Mouse (Mus musculus): ENCODE measurements around the gene Thyn1. TPM values are rescaled to one million over a fixed set of nuclear protein-coding genes. Genes with fewer than 3 reads are reported as not detected.
A peak's percentile ranks its signal among the peaks of the same experiment; 100 is the strongest.

Thyn1 gene
- polyA plus RNA-seq, 1 experiment from 2014 or later, result 170 TPM

- no peak overlapping the region for H3K4me2 ChIP-seq (ENCODE audit: low read length)
- DNase-seq (ENCODE audit: low spot score) (no peak), ATAC-seq (replicated peaks; ENCODE audit: low FRiP score, low TSS enrichment, low read depth) (no peak)
- H3K9me3 ChIP-seq (ENCODE audit: control insufficient read depth, low read length), result no peaks in the 10 kb centered on the region
- no peak overlapping the region for H3K27ac ChIP-seq (ENCODE audit: low read depth)
- no peak overlapping the region for H3K9ac ChIP-seq (ENCODE audit: low read length)
- no peak overlapping the region for H3K4me3 ChIP-seq (ENCODE audit: low read depth, low read length)
- peaks cover 20% of the 10 kb centered on the region for H3K4me1 ChIP-seq (replicated peaks; ENCODE audit: control insufficient read depth, insufficient read depth, low read length)
- WGBS, result 89% methylated on average over 3 of the region's 3 CpGs
- no peaks in the 10 kb centered on the region for H3K36me3 ChIP-seq (ENCODE audit: control insufficient read depth, insufficient read depth, low read length)
- no peaks in the 10 kb centered on the region for H3K27me3 ChIP-seq (replicated peaks; ENCODE audit: control insufficient read depth, insufficient read depth, low read length)
Observed at GRCm38 (mm10) chr9:26997062-26997461, 2.4 kb upstream of the Thyn1 start.

- no peak overlapping the region for H3K9ac ChIP-seq (ENCODE audit: low read length)
- no peaks in the 10 kb centered on the region for H3K9me3 ChIP-seq (ENCODE audit: control insufficient read depth, low read length)
- H3K27me3 ChIP-seq (replicated peaks; ENCODE audit: control insufficient read depth, insufficient read depth, low read length), result no peaks in the 10 kb centered on the region
- DNase-seq (ENCODE audit: low spot score), result no peak
- 93% methylated on average over 2 of the region's 2 CpGs for WGBS
- ATAC-seq (replicated peaks; ENCODE audit: low FRiP score, low TSS enrichment, low read depth), result no peak
- no peak overlapping the region for H3K4me3 ChIP-seq (ENCODE audit: low read depth, low read length)
- H3K27ac ChIP-seq (ENCODE audit: low read depth), result no peak overlapping the region
- H3K4me1 ChIP-seq (replicated peaks; ENCODE audit: control insufficient read depth, insufficient read depth, low read length), result peaks cover 20% of the 10 kb centered on the region
- H3K36me3 ChIP-seq (ENCODE audit: control insufficient read depth, insufficient read depth, low read length), result no peaks in the 10 kb centered on the region
- no peak overlapping the region for H3K4me2 ChIP-seq (ENCODE audit: low read length)
Observed at GRCm38 (mm10) chr9:26997501-26997900, 2.0 kb upstream of the Thyn1 start.

- no peaks in the 10 kb centered on the region for H3K27me3 ChIP-seq (replicated peaks; ENCODE audit: control insufficient read depth, insufficient read depth, low read length)
- peak overlapping the region; percentile 60 for H3K4me2 ChIP-seq (ENCODE audit: low read length)
- no peaks in the 10 kb centered on the region for H3K9me3 ChIP-seq (ENCODE audit: control insufficient read depth, low read length)
- ATAC-seq (replicated peaks; ENCODE audit: low FRiP score, low TSS enrichment, low read depth) (peak; percentile 60), DNase-seq (ENCODE audit: low spot score) (no peak)
- WGBS, result 1% methylated on average over 29 of the region's 29 CpGs
- peaks cover 12% of the 10 kb centered on the region for H3K36me3 ChIP-seq (ENCODE audit: control insufficient read depth, insufficient read depth, low read length)
- peak overlapping the region; percentile 68 for H3K4me3 ChIP-seq (ENCODE audit: low read depth, low read length)
- peaks cover 20% of the 10 kb centered on the region for H3K4me1 ChIP-seq (replicated peaks; ENCODE audit: control insufficient read depth, insufficient read depth, low read length)
- H3K9ac ChIP-seq (ENCODE audit: low read length), result peak overlapping the region; percentile 81
- peak overlapping the region; percentile 55; the same call in 1 of the 2 replicates for H3K27ac ChIP-seq (ENCODE audit: low read depth)
Observed at GRCm38 (mm10) chr9:26998669-26999460, 645 bp upstream of the Thyn1 start.

- Histone ChIP-seq H3K9ac (ENCODE audit: low read length) (no peak overlapping the region), H3K4me3 (ENCODE audit: low read depth, low read length) (no peak overlapping the region), H3K4me1 (replicated peaks; ENCODE audit: control insufficient read depth, insufficient read depth, low read length) (peaks cover 11% of the 10 kb centered on the region), H3K9me3 (ENCODE audit: control insufficient read depth, low read length) (no peaks in the 10 kb centered on the region), H3K27ac (ENCODE audit: low read depth) (no peak overlapping the region), H3K27me3 (replicated peaks; ENCODE audit: control insufficient read depth, insufficient read depth, low read length) (no peaks in the 10 kb centered on the region), H3K36me3 (ENCODE audit: control insufficient read depth, insufficient read depth, low read length) (peaks cover 75% of the 10 kb centered on the region), H3K4me2 (ENCODE audit: low read length) (no peak overlapping the region)
- no peak for ATAC-seq (replicated peaks; ENCODE audit: low FRiP score, low TSS enrichment, low read depth)
- no peak for DNase-seq (ENCODE audit: low spot score)
- 91% methylated on average over 3 of the region's 3 CpGs for WGBS
Observed at GRCm38 (mm10) chr9:27005231-27005630, 5.7 kb downstream of the Thyn1 start.

- Histone ChIP-seq H3K4me3 (ENCODE audit: low read depth, low read length) (no peak overlapping the region), H3K36me3 (ENCODE audit: control insufficient read depth, insufficient read depth, low read length) (peaks cover 82% of the 10 kb centered on the region), H3K4me1 (replicated peaks; ENCODE audit: control insufficient read depth, insufficient read depth, low read length) (peaks cover 4% of the 10 kb centered on the region), H3K27me3 (replicated peaks; ENCODE audit: control insufficient read depth, insufficient read depth, low read length) (no peaks in the 10 kb centered on the region), H3K9me3 (ENCODE audit: control insufficient read depth, low read length) (no peaks in the 10 kb centered on the region), H3K9ac (ENCODE audit: low read length) (no peak overlapping the region), H3K27ac (ENCODE audit: low read depth) (no peak overlapping the region), H3K4me2 (ENCODE audit: low read length) (no peak overlapping the region)
- WGBS, result 88% methylated on average over 1 of the region's 1 CpGs
- DNase-seq (ENCODE audit: low spot score) (no peak), ATAC-seq (replicated peaks; ENCODE audit: low FRiP score, low TSS enrichment, low read depth) (no peak)
Observed at GRCm38 (mm10) chr9:27005933-27006332, 6.4 kb downstream of the Thyn1 start.

GRCm38 (mm10) chr9:27006866-27007265, 7.4 kb downstream of the Thyn1 start:
- no peak overlapping the region for H3K4me2 ChIP-seq (ENCODE audit: low read length)
- no peak for DNase-seq (ENCODE audit: low spot score)
- H3K27me3 ChIP-seq (replicated peaks; ENCODE audit: control insufficient read depth, insufficient read depth, low read length), result no peaks in the 10 kb centered on the region
- peaks cover 91% of the 10 kb centered on the region for H3K36me3 ChIP-seq (ENCODE audit: control insufficient read depth, insufficient read depth, low read length)
- no peaks in the 10 kb centered on the region for H3K9me3 ChIP-seq (ENCODE audit: control insufficient read depth, low read length)
- WGBS, result 90% methylated on average over 5 of the region's 5 CpGs
- H3K9ac ChIP-seq (ENCODE audit: low read length), result no peak overlapping the region
- H3K27ac ChIP-seq (ENCODE audit: low read depth), result no peak overlapping the region
- H3K4me1 ChIP-seq (replicated peaks; ENCODE audit: control insufficient read depth, insufficient read depth, low read length), result no peaks in the 10 kb centered on the region
- ATAC-seq (replicated peaks; ENCODE audit: low FRiP score, low TSS enrichment, low read depth), result no peak
- no peak overlapping the region for H3K4me3 ChIP-seq (ENCODE audit: low read depth, low read length)

GRCm38 (mm10) chr9:27009231-27009630, 9.7 kb downstream of the Thyn1 start:
- ATAC-seq (replicated peaks; ENCODE audit: low FRiP score, low TSS enrichment, low read depth) (no peak), DNase-seq (ENCODE audit: low spot score) (no peak)
- no peak overlapping the region for H3K27ac ChIP-seq (ENCODE audit: low read depth)
- H3K27me3 ChIP-seq (replicated peaks; ENCODE audit: control insufficient read depth, insufficient read depth, low read length), result no peaks in the 10 kb centered on the region
- no peak overlapping the region for H3K4me3 ChIP-seq (ENCODE audit: low read depth, low read length)
- no peaks in the 10 kb centered on the region for H3K9me3 ChIP-seq (ENCODE audit: control insufficient read depth, low read length)
- H3K9ac ChIP-seq (ENCODE audit: low read length), result no peak overlapping the region
- no peaks in the 10 kb centered on the region for H3K4me1 ChIP-seq (replicated peaks; ENCODE audit: control insufficient read depth, insufficient read depth, low read length)
- WGBS, result 77% methylated on average over 5 of the region's 5 CpGs
- peaks cover 94% of the 10 kb centered on the region for H3K36me3 ChIP-seq (ENCODE audit: control insufficient read depth, insufficient read depth, low read length)
- H3K4me2 ChIP-seq (ENCODE audit: low read length), result no peak overlapping the region

- DNase-seq (ENCODE audit: low spot score) (no peak), ATAC-seq (replicated peaks; ENCODE audit: low FRiP score, low TSS enrichment, low read depth) (no peak)
- H3K36me3 ChIP-seq (ENCODE audit: control insufficient read depth, insufficient read depth, low read length), result peaks cover 93% of the 10 kb centered on the region
- no peak overlapping the region for H3K4me2 ChIP-seq (ENCODE audit: low read length)
- no peak overlapping the region for H3K27ac ChIP-seq (ENCODE audit: low read depth)
- H3K27me3 ChIP-seq (replicated peaks; ENCODE audit: control insufficient read depth, insufficient read depth, low read length), result no peaks in the 10 kb centered on the region
- no peak overlapping the region for H3K9ac ChIP-seq (ENCODE audit: low read length)
- no peak overlapping the region for H3K4me3 ChIP-seq (ENCODE audit: low read depth, low read length)
- H3K4me1 ChIP-seq (replicated peaks; ENCODE audit: control insufficient read depth, insufficient read depth, low read length), result no peaks in the 10 kb centered on the region
- H3K9me3 ChIP-seq (ENCODE audit: control insufficient read depth, low read length), result no peaks in the 10 kb centered on the region
- 84% methylated on average over 4 of the region's 4 CpGs for WGBS
Observed at GRCm38 (mm10) chr9:27011572-27011971, 12.1 kb downstream of the Thyn1 start.

GRCm38 (mm10) chr9:27018961-27019360, 19.5 kb downstream of the Thyn1 start:
- Histone ChIP-seq H3K27ac (ENCODE audit: low read depth) (no peak overlapping the region), H3K4me3 (ENCODE audit: low read depth, low read length) (no peak overlapping the region), H3K27me3 (replicated peaks; ENCODE audit: control insufficient read depth, insufficient read depth, low read length) (no peaks in the 10 kb centered on the region), H3K9me3 (ENCODE audit: control insufficient read depth, low read length) (no peaks in the 10 kb centered on the region), H3K9ac (ENCODE audit: low read length) (no peak overlapping the region), H3K4me2 (ENCODE audit: low read length) (no peak overlapping the region), H3K4me1 (replicated peaks; ENCODE audit: control insufficient read depth, insufficient read depth, low read length) (no peaks in the 10 kb centered on the region), H3K36me3 (ENCODE audit: control insufficient read depth, insufficient read depth, low read length) (peaks cover 55% of the 10 kb centered on the region)
- no peak for DNase-seq (ENCODE audit: low spot score)
- no peak for ATAC-seq (replicated peaks; ENCODE audit: low FRiP score, low TSS enrichment, low read depth)
- WGBS, result 95% methylated on average over 10 of the region's 10 CpGs
